Mouse (Mus musculus): ENCODE results near the gene Ikbkg.

DNA sequence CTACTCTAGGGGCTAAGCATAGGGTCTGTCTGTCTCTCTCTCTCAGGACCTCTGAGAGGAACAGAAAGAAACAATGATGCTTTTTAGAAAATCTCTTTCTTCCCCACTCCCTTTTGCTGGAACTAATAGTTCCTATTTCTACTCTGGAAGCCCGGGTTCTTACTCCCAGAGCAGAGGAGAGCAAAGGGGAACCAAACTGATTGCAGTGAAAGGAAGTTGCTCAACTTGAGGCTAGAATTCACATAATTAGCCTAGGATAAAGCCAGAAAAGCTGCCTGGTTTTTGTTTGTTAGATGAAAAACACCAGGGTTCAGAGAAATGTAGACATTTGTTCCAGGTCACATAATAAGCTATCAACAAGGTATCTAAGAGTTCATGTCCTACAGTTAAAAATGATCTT lies 33.2 kb downstream of the Ikbkg start:
- TF ChIP-seq CTCF (IDR thresholded peaks at IDR 0.05; ENCODE audit: insufficient read depth, low read depth, low read length): no peak
- TF ChIP-seq POLR2A (IDR thresholded peaks at IDR 0.05; ENCODE audit: insufficient read depth, low read depth, low read length): no peak

All from olfactory bulb, adult 2 months (tissue).